Mouse (Mus musculus): ENCODE results near the gene Lrrc8d.

DNA sequence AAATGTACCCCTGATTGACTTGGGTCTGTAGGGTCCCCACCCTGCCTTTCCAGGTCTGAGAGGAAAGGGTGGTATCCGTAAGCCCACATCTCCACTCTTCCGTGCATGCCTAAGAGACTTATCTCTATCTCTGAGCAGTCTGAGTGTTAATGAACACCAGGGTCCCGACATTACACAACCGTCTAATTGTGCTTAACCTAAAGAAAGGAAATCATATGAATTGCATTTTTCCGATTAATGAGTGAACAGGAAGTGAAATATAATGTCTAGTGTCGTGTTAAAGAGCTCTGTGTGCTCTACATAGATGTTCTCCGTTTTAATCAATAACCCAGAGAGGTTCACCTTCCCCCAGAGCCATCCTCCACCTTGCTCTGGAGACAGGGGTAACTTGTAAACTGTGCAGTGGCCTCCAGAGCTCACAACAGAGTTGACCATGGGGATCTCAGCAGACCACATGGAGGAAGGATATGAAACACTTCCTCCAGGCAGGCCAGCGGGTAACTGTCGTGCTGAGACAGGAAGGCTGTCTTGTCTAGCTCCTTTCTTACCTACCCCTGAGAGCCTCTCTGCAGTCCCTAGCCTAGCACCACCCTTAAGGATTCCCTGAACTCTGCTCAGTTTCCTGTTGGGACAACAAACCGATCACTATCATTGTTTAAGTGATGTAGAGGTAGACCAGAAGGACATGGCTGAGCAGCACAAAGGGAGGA lies 144.4 kb downstream of the Lrrc8d start:
- no peak for TF ChIP-seq TAL1 (IDR thresholded peaks at IDR 0.05; ENCODE audit: low read length)
- TF ChIP-seq GATA1 (IDR thresholded peaks at IDR 0.05; ENCODE audit: low read length): no peak
